In the genomic region with DNA sequence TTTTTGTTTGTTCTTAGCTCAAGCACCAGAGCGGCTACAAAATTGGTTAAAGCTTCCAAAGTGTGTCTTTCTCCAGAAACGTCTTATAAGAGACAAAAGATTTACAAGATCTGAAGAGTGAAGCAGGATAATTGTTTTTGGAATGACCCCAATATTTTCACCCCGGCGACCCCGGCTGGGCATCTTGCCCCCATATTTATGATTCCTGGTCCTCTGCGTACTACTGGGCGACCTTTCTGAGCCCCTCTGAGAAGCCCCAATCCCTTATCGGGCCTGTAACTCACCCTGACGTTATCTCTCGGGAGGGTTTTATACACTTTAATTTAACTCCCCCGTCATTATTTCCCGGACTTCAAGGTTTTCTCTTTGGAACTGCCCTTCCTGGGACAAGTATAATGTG, we compare ENCODE assay signal across 19 mouse cellular contexts.
A peak's percentile ranks its signal among the peaks of the same experiment; 100 is the strongest.
DNase-seq lines count a peak whose midpoint lies in the region; ATAC-seq and TF ChIP-seq lines count a peak whose summit lies in the region.
"Had no signal": no experiment of that assay in that cellular context is flagged by ENCODE, and none has a peak within 500 bp of the region (broad histone marks: within the 10 kb centered on the region; RNA-seq: fewer than 3 reads in every experiment).

No protein-coding gene starts in this region.

- no peak overlapping the region for H3K9ac ChIP-seq in kidney, postnatal 0 days (ENCODE audit: low read depth, low read length)
- H3K9ac ChIP-seq in kidney, embryonic 15.5 days: no peak overlapping the region
- H3K9ac ChIP-seq in kidney, embryonic 16.5 days (replicated peaks; ENCODE audit: low read length): no peak overlapping the region
- H3K9ac ChIP-seq: embryonic facial prominence, embryonic 13.5 days; embryonic facial prominence, embryonic 15.5 days; forebrain, embryonic 13.5 days had no signal

- no peaks in the 10 kb centered on the region for H3K36me3 ChIP-seq in kidney, postnatal 0 days (ENCODE audit: insufficient read depth, low read length)
- H3K36me3 ChIP-seq in kidney, embryonic 15.5 days: no peaks in the 10 kb centered on the region
- no peaks in the 10 kb centered on the region for H3K36me3 ChIP-seq in kidney, embryonic 16.5 days (ENCODE audit: insufficient read depth, low read length)
- H3K36me3 ChIP-seq: embryonic facial prominence, embryonic 13.5 days; embryonic facial prominence, embryonic 15.5 days; forebrain, embryonic 10.5 days had no signal

- no peak overlapping the region for H3K4me2 ChIP-seq in kidney, postnatal 0 days (ENCODE audit: low read length)
- H3K4me2 ChIP-seq in kidney, embryonic 15.5 days: no peak overlapping the region
- H3K4me2 ChIP-seq in kidney, embryonic 16.5 days (replicated peaks; ENCODE audit: low read depth, low read length): no peak overlapping the region
- H3K4me2 ChIP-seq: embryonic facial prominence, embryonic 13.5 days; embryonic facial prominence, embryonic 15.5 days; forebrain, embryonic 13.5 days had no signal

- no peak overlapping the region for H3K4me3 ChIP-seq in kidney, postnatal 0 days (replicated peaks; ENCODE audit: low read depth, low read length)
- no peak overlapping the region for H3K4me3 ChIP-seq in kidney, embryonic 15.5 days (replicated peaks)
- H3K4me3 ChIP-seq in kidney, embryonic 16.5 days (ENCODE audit: low read length): no peak overlapping the region
- H3K4me3 ChIP-seq: embryonic facial prominence, embryonic 13.5 days; embryonic facial prominence, embryonic 15.5 days; erythroblast, embryonic 14.5 days; forebrain, embryonic 10.5 days; forebrain, embryonic 13.5 days had no signal

- H3K27ac ChIP-seq in kidney, postnatal 0 days: no peak overlapping the region
- H3K27ac ChIP-seq in kidney, embryonic 15.5 days: no peak overlapping the region
- H3K27ac ChIP-seq in kidney, embryonic 16.5 days (ENCODE audit: low read length): no peak overlapping the region
- H3K27ac ChIP-seq: embryonic facial prominence, embryonic 13.5 days; embryonic facial prominence, embryonic 15.5 days; forebrain, embryonic 10.5 days; forebrain, embryonic 13.5 days had no signal

- H3K27me3 ChIP-seq in kidney, postnatal 0 days (ENCODE audit: insufficient read depth, low read length): no peaks in the 10 kb centered on the region
- H3K27me3 ChIP-seq in kidney, embryonic 15.5 days: no peaks in the 10 kb centered on the region
- no peaks in the 10 kb centered on the region for H3K27me3 ChIP-seq in kidney, embryonic 16.5 days (ENCODE audit: insufficient read depth, low read length)
- H3K27me3 ChIP-seq: embryonic facial prominence, embryonic 13.5 days; embryonic facial prominence, embryonic 15.5 days; forebrain, embryonic 13.5 days had no signal

- DNase-seq in kidney, postnatal 0 days (ENCODE audit: low spot score): peak; percentile 62
- peak; percentile 44 for DNase-seq in kidney, postnatal 14 days
- DNase-seq: adrenal gland, adult 2 months; adrenal gland, postnatal 10 days; adrenal gland, postnatal 25 days; cerebellum, adult 11 months; cerebellum, adult 18-20 months; cerebellum, adult 8-10 months; cerebellum, adult 9-11 months; cerebellum, postnatal 36 days; embryo, embryonic 11 days had no signal

- no peak for TF ChIP-seq CTCF in kidney, postnatal 0 days (IDR thresholded peaks at IDR 0.05; ENCODE audit: low read depth)

- H3K4me1 ChIP-seq in kidney, postnatal 0 days (replicated peaks; ENCODE audit: insufficient read depth, low read length): peaks cover 4% of the 10 kb centered on the region; the same call in 1 of the 2 replicates
- H3K4me1 ChIP-seq in kidney, embryonic 15.5 days: peaks cover 45% of the 10 kb centered on the region
- peaks cover 31% of the 10 kb centered on the region for H3K4me1 ChIP-seq in kidney, embryonic 16.5 days (ENCODE audit: insufficient read depth, low read length)
- H3K4me1 ChIP-seq: forebrain, embryonic 13.5 days had no signal

- H3K9me3 ChIP-seq in kidney, postnatal 0 days (replicated peaks; ENCODE audit: low read length): no peaks in the 10 kb centered on the region
- H3K9me3 ChIP-seq in kidney, embryonic 15.5 days (replicated peaks): no peaks in the 10 kb centered on the region
- no peaks in the 10 kb centered on the region for H3K9me3 ChIP-seq in kidney, embryonic 16.5 days (ENCODE audit: low read length)
- H3K9me3 ChIP-seq: embryonic facial prominence, embryonic 13.5 days; embryonic facial prominence, embryonic 15.5 days; forebrain, embryonic 10.5 days; forebrain, embryonic 13.5 days had no signal

- WGBS in kidney, postnatal 0 days: 44% methylated on average over 12 of the region's 12 CpGs
- WGBS in kidney, embryonic 15.5 days: 66% methylated on average over 12 of the region's 12 CpGs
- 62% methylated on average over 12 of the region's 12 CpGs for WGBS in kidney, embryonic 16.5 days

- no peak for ATAC-seq in kidney, postnatal 0 days (replicated peaks; ENCODE audit: low FRiP score, low read depth)
- ATAC-seq in kidney, embryonic 15.5 days (replicated peaks; ENCODE audit: low FRiP score): no peak
- no peak for ATAC-seq in kidney, embryonic 16.5 days (ENCODE audit: low FRiP score, low TSS enrichment)
- ATAC-seq: forebrain, embryonic 13.5 days; forebrain, embryonic 16.5 days had no signal
